Mouse (Mus musculus) liver, postnatal 0 days (tissue): ENCODE results near the gene Gm36864.
"Not testable (repeated sequence)": the region's sequence is repeated elsewhere in the genome, so short reads cannot be mapped to it uniquely, and the experiment has no call there.

Source experiments
- CTCF ChIP-seq: sonication (generic); IDR thresholded peaks from 2 replicates; pipeline ENCODE4 v1.5.1; 2016; ENCODE audit warnings: antibody characterized with exemption, low read depth
- EP300 ChIP-seq: IDR thresholded peaks from 2 replicates; pipeline ENCODE4 v1.6.1; 2016; ENCODE audit warnings: antibody characterized with exemption, low read depth, mild to moderate bottlenecking

DNA sequence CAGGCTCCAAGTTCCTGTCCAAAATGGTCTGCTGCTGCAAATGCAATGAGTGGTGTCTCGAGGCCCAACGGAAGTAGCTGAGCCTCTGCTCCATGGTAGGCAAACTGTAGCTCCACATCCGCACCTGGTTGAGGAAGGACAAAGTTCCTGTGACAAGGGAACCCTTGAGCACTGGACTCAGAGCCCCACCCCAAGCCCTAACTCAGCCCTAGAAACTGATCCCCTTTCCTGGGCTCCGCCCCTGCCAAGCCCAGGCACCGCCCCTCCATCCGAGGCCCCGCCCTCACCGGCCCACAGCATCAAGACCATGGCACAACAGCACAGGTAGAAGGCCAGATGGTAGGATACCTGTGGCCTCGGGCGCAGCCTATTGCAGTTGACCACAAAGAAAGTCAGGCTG lies 14.4 kb upstream of the Gm36864 start:
- TF ChIP-seq CTCF, EP300: not testable (repeated sequence)
